Mouse (Mus musculus) ES-E14 (cell line): ENCODE data around the gene Poglut1. TPM values are rescaled to one million over a fixed set of nuclear protein-coding genes. Genes with fewer than 3 reads are reported as not detected.
"Not testable (repeated sequence)": the region's sequence is repeated elsewhere in the genome, so short reads cannot be mapped to it uniquely, and the experiment has no call there.

Experiments used
- DNase-seq: peaks from one replicate; pipeline ENCODE4 v3.0.0-alpha.2; 2013; ENCODE audit warnings: low read depth, low spot score
- H3K27ac ChIP-seq: 2 replicates; pipeline ENCODE4 v1.5.1; 2012; ENCODE audit warnings: low read depth, mild to moderate bottlenecking, low read length, moderate library complexity, mixed read lengths; ENCODE audit not compliant: poor library complexity, insufficient read depth, severe bottlenecking
- H3K36me3 ChIP-seq: 2 replicates; pipeline ENCODE4 v1.6.1; 2012; ENCODE audit warnings: mild to moderate bottlenecking, low read length, moderate library complexity, mixed read lengths; ENCODE audit not compliant: control insufficient read depth, poor library complexity, insufficient read depth, severe bottlenecking
- H3K4me1 ChIP-seq, 2 experiments: fragments of 150-350 bp in 1 of 2; sonication (generic) in 1 of 2; 2 replicates each; pipeline ENCODE4 v1.6.1; 2012; ENCODE audit warnings: low read length in 2 of 2, mild to moderate bottlenecking in 1 of 2, mixed read lengths in 1 of 2; ENCODE audit not compliant: control insufficient read depth in 2 of 2, insufficient read depth in 2 of 2, poor library complexity in 1 of 2
- H3K4me3 ChIP-seq, 2 experiments: fragments of 150-350 bp in 1 of 2; sonication (generic) in 1 of 2; 2 replicates each; pipeline ENCODE4 v1.5.1; 2012; ENCODE audit warnings: low read length in 2 of 2, low read depth in 1 of 2, mild to moderate bottlenecking in 1 of 2, mixed read lengths in 1 of 2; ENCODE audit not compliant: insufficient read depth in 1 of 2, poor library complexity in 1 of 2, severe bottlenecking in 1 of 2
- H3K9ac ChIP-seq: 2 replicates; pipeline ENCODE4 v1.6.1; 2012; ENCODE audit warnings: low read depth, mild to moderate bottlenecking, low read length, mixed read lengths; ENCODE audit not compliant: poor library complexity, insufficient read depth, severe bottlenecking
- H3K9me3 ChIP-seq: fragments of 150-350 bp; sonication (generic); 2 replicates; pipeline ENCODE4 v1.6.1; 2012; ENCODE audit warnings: low read depth, mild to moderate bottlenecking, low read length; ENCODE audit not compliant: control insufficient read depth, insufficient read depth
- CHD2 ChIP-seq: IDR thresholded peaks from 2 replicates; pipeline ENCODE4 v1.6.1; 2014; ENCODE audit warnings: mild to moderate bottlenecking, low read depth, low read length, inconsistent platforms
- HCFC1 ChIP-seq: IDR thresholded peaks from 2 replicates; pipeline ENCODE4 v1.6.1; 2012; ENCODE audit warnings: low read length, inconsistent platforms, borderline replicate concordance; ENCODE audit not compliant: insufficient read depth
- MAFK ChIP-seq: IDR thresholded peaks from 2 replicates; pipeline ENCODE4 v1.6.1; 2014; ENCODE audit warnings: mild to moderate bottlenecking, low read depth, low read length, inconsistent platforms; ENCODE audit not compliant: insufficient read depth
- ZC3H11A ChIP-seq: IDR thresholded peaks from 2 replicates; pipeline ENCODE4 v1.6.1; 2012; ENCODE audit warnings: low read depth, mild to moderate bottlenecking, inconsistent platforms, low read length, borderline replicate concordance
- ZNF384 ChIP-seq: IDR thresholded peaks from 2 replicates; pipeline ENCODE4 v1.6.1; 2012; ENCODE audit warnings: low read depth, low read length, inconsistent platforms
- in situ Hi-C, 2 experiments: fragments of 600-800 bp; cut with MboI; formaldehyde crosslinking; loops; one replicate each; pipeline ENCODE4 v1.15.1; 2025; ENCODE audit warnings: low sequenced_read_pairs in 2 of 2, inconsistent platforms in 1 of 2; ENCODE audit not compliant: unreplicated experiment in 2 of 2
- total RNA-seq: library from RNA; depleted of rRNA; stranded (reverse); fragments of 300-350 nt; gene quantifications from 2 replicates; pipeline ENCODE4 v1.2.3, GENCODE M21; 2012

Gene Poglut1
- total RNA-seq, 1 experiment: 76.6 TPM

DNA sequence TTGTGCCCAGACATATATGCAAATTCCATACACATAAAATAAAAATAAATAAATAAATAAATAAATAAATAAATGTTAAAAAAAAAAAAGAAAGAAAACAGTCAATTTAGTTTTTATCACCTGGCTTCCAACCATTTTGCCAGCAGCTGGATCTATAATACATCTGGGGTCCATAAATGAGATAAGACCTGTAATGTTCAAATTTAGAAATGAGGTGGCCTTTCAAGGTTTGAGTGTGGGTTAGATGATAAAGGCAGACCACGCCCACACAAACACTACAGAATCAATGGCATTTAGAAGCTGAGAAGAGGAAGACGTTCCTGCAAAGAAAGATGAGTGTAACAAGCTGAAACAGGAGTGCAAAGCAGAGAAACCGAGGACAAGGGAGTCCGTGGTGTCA is 68.7 kb downstream of the Poglut1 start:
- no peak overlapping the region for H3K27ac ChIP-seq
- in situ Hi-C loops: loop anchor here in 1 of 2 experiments (10.0 to 25.0 kb wide), 2 partner anchors 137 to 544 kb away; partner anchors contain the start of genes Cox17, Gm21987 and Maats1
- no peak overlapping the region for H3K4me3 ChIP-seq
- H3K9ac ChIP-seq: no peak overlapping the region
- DNase-seq: no peak
- H3K36me3 ChIP-seq: no peaks in the 10 kb centered on the region
- TF ChIP-seq HCFC1 (no peak), ZNF384 (no peak), ZC3H11A (no peak), CHD2 (no peak), MAFK (no peak)
- no peaks in the 10 kb centered on the region for H3K9me3 ChIP-seq
- H3K4me1 ChIP-seq: peaks cover 0 to 4% of the 10 kb centered on the region in 2 experiments; a peak in 1 of 4 replicates

DNA sequence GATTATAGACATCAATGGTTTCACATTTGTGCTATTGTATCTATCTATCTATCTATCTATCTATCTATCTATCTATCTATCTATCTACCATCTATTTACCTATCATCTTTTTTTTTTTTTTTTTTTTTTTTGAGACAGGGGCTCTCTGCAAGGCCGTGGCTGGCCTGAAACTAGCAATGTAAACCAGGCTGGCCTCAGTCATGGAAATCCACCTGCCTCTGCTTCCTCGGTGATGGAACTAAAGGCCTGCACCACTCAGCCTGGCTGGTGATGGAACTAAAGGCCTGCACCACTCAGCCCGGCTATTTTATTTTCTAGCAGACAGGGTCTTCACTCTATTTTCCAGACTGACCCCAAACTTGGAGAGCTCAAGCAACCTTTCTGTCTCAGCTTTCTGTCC is 71.8 kb downstream of the Poglut1 start:
- H3K27ac ChIP-seq: no peak overlapping the region
- no peak for TF ChIP-seq CHD2
- TF ChIP-seq MAFK: no peak
- no peak for TF ChIP-seq ZC3H11A
- TF ChIP-seq ZNF384: no peak
- no peak for TF ChIP-seq HCFC1
- H3K36me3 ChIP-seq: no peaks in the 10 kb centered on the region
- no peak overlapping the region for H3K4me3 ChIP-seq
- peaks cover 0 to 5% of the 10 kb centered on the region in 2 experiments; a peak in 3 of 4 replicates for H3K4me1 ChIP-seq
- no peaks in the 10 kb centered on the region for H3K9me3 ChIP-seq
- no peak for DNase-seq
- H3K9ac ChIP-seq: no peak overlapping the region
- in situ Hi-C loops: loop anchor here in 1 of 2 experiments (25.0 kb wide), 1 partner anchor 541 kb away; no protein-coding TSS in a partner anchor

DNA sequence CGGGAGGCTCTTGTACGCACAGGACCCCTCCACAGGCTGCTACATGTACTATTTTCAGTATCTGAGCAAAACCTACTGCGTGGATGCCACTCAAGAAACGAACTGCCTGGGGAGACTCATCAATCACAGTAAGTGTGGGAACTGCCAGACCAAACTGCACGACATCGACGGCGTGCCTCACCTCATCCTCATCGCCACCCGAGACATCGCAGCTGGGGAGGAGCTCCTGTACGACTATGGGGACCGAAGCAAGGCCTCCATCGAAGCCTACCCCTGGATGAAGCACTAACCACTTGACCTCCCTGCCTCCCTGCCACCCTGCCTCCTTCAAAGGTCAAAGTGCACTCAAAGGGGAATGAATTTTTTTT is 72.8 kb downstream of the Poglut1 start:
- H3K27ac ChIP-seq, H3K36me3 ChIP-seq, H3K4me1 ChIP-seq, H3K9me3 ChIP-seq, DNase-seq: not testable (repeated sequence)
- in situ Hi-C loops: loop anchor here in 1 of 2 experiments (25.0 kb wide), 1 partner anchor 540 kb away; no protein-coding TSS in a partner anchor
- H3K4me3 ChIP-seq: peak overlapping the region; percentile 12 to 61; a peak in 2 of 4 replicates
- H3K9ac ChIP-seq: peak overlapping the region; percentile 49; the same call in 1 of the 2 replicates

DNA sequence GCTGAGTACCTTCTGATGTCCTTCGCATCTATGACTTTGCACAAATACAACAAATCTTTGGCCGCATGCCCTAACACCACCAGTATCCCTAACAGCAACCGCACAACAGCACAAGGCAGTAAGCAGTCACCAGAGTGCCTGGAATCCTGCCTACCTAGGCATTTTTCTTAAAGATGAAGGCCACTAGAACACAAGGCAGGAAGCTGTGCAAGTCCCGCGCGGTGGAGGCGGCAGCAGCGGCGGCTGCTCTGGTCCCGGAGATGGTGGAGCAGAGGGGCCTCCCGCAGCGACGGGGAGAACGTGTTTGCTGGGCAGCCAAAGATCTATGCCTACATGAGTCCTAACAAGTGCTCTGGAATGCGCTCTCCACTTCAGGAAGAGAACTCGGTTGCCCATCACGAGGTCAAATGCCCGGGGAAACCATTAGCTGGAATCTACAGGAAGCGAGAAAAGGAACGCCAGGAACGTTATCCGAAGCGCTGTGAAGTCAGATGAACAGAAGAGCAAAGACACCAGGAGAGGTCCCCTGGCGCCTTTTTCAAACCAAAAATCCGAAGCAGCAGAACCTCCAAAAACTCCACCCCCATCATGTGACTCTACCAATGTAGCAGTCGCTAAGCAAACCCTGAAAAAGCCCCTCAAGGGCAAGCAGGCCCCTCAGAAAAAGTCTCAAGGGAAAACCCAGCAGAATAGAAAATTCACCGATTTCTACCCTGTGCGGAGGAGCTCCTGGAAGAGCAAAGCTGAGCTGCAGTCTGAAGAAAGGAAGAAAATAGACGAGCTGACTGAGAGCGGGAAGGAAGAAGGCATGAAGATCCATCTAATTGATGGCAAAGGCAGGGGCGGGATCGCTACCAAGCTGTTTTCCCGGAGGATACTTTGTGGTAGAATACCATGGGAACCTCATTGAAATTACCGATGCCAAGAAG is 73.5 kb downstream of the Poglut1 start:
- Histone ChIP-seq H3K9ac (peak overlapping the region; percentile 49; the same call in 1 of the 2 replicates), H3K4me1 (peaks cover 2 to 9% of the 10 kb centered on the region in 2 experiments; a peak in 3 of 4 replicates), H3K4me3 (peak overlapping the region; percentile 47 to 61), H3K27ac (peak overlapping the region; percentile 61; the same call in 1 of the 2 replicates), H3K9me3 (no peaks in the 10 kb centered on the region), H3K36me3 (no peaks in the 10 kb centered on the region)
- TF ChIP-seq MAFK: peak; percentile 44; the same call in 1 of the 2 replicates
- TF ChIP-seq HCFC1: no peak
- in situ Hi-C loops: loop anchor here in 1 of 2 experiments (25.0 kb wide), 1 partner anchor 539 kb away; no protein-coding TSS in a partner anchor
- DNase-seq: no peak
